Mouse (Mus musculus) cerebellum, adult 2 months (tissue): ENCODE data around the gene Prrc2c.

ENCODE experiments used
- CTCF ChIP-seq: fragments of 200-500 bp; IDR thresholded peaks from 2 replicates; pipeline ENCODE4 v1.5.1; 2011; ENCODE audit warnings: low read depth, mild to moderate bottlenecking, control low read depth, low read length, moderate library complexity, borderline replicate concordance; ENCODE audit not compliant: insufficient read depth
- POLR2A ChIP-seq: fragments of 200-500 bp; IDR thresholded peaks from 2 replicates; pipeline ENCODE4 v1.6.1; 2011; ENCODE audit warnings: low read length, control low read depth, borderline replicate concordance; ENCODE audit not compliant: insufficient read depth

DNA sequence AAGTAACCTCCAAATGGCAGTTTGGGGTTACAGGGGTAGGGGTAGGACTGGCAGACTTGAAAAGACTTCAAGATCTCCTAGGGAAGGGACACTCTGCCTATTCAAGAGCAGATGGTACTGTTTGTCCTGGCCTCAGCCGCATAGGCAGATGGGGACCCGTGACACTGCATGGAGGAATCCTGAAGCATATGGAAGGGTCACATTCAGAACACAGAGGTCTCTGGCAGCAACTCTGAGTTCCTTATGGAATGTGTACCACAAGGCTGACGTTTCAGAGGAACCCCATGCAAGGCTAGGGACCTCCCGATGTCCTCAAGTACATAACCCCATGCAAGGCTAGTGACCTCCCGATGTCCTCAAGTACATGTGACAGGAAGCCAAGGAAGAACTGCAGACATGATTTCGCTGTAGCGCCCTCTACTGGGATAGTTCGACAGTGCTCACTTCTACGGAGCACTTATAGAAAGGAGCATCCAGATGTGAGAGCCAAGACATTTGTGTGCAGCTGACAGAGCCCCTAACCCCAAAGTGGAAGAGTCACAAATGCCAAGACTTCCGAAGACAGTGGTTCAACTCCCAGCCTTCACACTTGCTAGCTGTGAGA is 94.2 kb downstream of the Prrc2c start:
- TF ChIP-seq POLR2A (no peak), CTCF (0 out of 2 replicates have a peak, but pooled peaks have one; percentile 14)
